Mouse (Mus musculus): ENCODE results near the gene Myo5c.

GRCm38 (mm10) chr9:75219942-75220341 lies 11.9 kb upstream of the Myo5c start:
- TF ChIP-seq POLR2A (IDR thresholded peaks at IDR 0.05; ENCODE audit: low read depth, low read length) (no peak), CTCF (IDR thresholded peaks at IDR 0.05; ENCODE audit: extremely low read depth, insufficient read length, insufficient replicate concordance, low read depth, low read length) (no peak)
